Mouse (Mus musculus) lung, embryonic 16.5 days (tissue): ENCODE results near the gene Tomm40l. TPM values are rescaled to one million over a fixed set of nuclear protein-coding genes. Genes with fewer than 3 reads are reported as not detected.

Source experiments
- ATAC-seq: fragments of 200-750 bp; cut with Nextera tagmentation; 2 replicates; pipeline ENCODE4 v1.8.0; 2017; ENCODE audit warnings: low read depth, mild to moderate bottlenecking, moderate library complexity
- H3K27ac ChIP-seq: fragments of 300-500 bp; sonication (generic); 2 replicates; pipeline ENCODE4 v1.5.1; 2014; ENCODE audit warnings: mild to moderate bottlenecking, control low read depth, low read length
- H3K27me3 ChIP-seq: fragments of 300-500 bp; sonication (generic); 2 replicates; pipeline ENCODE4 v1.6.1; 2014; ENCODE audit warnings: low read depth, low read length, mixed read lengths; ENCODE audit not compliant: control insufficient read depth, insufficient read depth
- H3K36me3 ChIP-seq: fragments of 300-500 bp; sonication (generic); 2 replicates; pipeline ENCODE4 v1.6.1; 2014; ENCODE audit warnings: low read length; ENCODE audit not compliant: control insufficient read depth, insufficient read depth
- H3K4me1 ChIP-seq: fragments of 300-500 bp; sonication (generic); replicated peaks from 2 replicates; pipeline ENCODE4 v1.6.1; 2014; ENCODE audit warnings: low read length, mixed read lengths; ENCODE audit not compliant: control insufficient read depth, insufficient read depth
- H3K4me2 ChIP-seq: fragments of 300-500 bp; sonication (generic); 2 replicates; pipeline ENCODE4 v1.6.1; 2014; ENCODE audit warnings: low read depth, low read length, control low read depth
- H3K4me3 ChIP-seq: fragments of 300-500 bp; sonication (generic); 2 replicates; pipeline ENCODE4 v1.5.1; 2014; ENCODE audit warnings: mild to moderate bottlenecking, low read length, control low read depth
- H3K9ac ChIP-seq: fragments of 300-500 bp; sonication (generic); 2 replicates; pipeline ENCODE4 v1.6.1; 2014; ENCODE audit warnings: low read length, control low read depth
- H3K9me3 ChIP-seq: fragments of 300-500 bp; sonication (generic); 2 replicates; pipeline ENCODE4 v1.6.1; 2016; ENCODE audit warnings: low read length; ENCODE audit not compliant: control insufficient read depth
- WGBS: fragments of 180-500 bp; shearing (Covaris S2); extraction: QIAGEN DNeasy Blood & Tissue Kit; methylation state at CpG from one replicate; pipeline ENCODE4 v1.1.7; 2014; 5-methylcytosine and 5-hydroxymethylcytosine counted together
- polyA plus RNA-seq: library from polyadenylated mRNA; unstranded; fragments of >200 nt; fragmentation: Nextera tagmentation; extraction: Ambion mirVana; gene quantifications from 2 replicates; pipeline ENCODE4 v1.2.1, GENCODE M21; 2015

Tomm40l gene
- polyA plus RNA-seq, 1 experiment from 2014 or later: 32.0 TPM

GRCm38 (mm10) chr1:171251594-171252324 lies 29.4 kb upstream of the Tomm40l start:
- H3K9ac ChIP-seq: peak overlapping the region; percentile 34
- peak overlapping the region; percentile 96 for H3K27ac ChIP-seq
- no peaks in the 10 kb centered on the region for H3K9me3 ChIP-seq
- no peaks in the 10 kb centered on the region for H3K36me3 ChIP-seq
- peaks cover 39% of the 10 kb centered on the region for H3K4me1 ChIP-seq
- peak overlapping the region; percentile 42 for H3K4me3 ChIP-seq
- peak; percentile 46 for ATAC-seq
- no peaks in the 10 kb centered on the region for H3K27me3 ChIP-seq
- H3K4me2 ChIP-seq: peak overlapping the region; percentile 60
- 16% methylated on average over 13 of the region's 13 CpGs for WGBS

GRCm38 (mm10) chr1:171250680-171251593 lies 28.6 kb upstream of the Tomm40l start, which contains the start of gene Ndufs2:
Gene Ndufs2, minus strand, starts transcription at chr1:171251388.
- Histone ChIP-seq H3K4me3 (peak within 1 kb of the TSS; percentile 42), H3K27ac (peak within 1 kb of the TSS; percentile 96), H3K4me2 (peak within 1 kb of the TSS; percentile 60), H3K4me1 (peaks cover 43% of the 10 kb centered on the region), H3K9me3 (no peaks in the 10 kb centered on the region), H3K27me3 (no peaks in the 10 kb centered on the region), H3K36me3 (no peaks in the 10 kb centered on the region), H3K9ac (peak within 1 kb of the TSS; percentile 34)
- no peak for ATAC-seq
- 19% methylated on average over 26 of the region's 26 CpGs for WGBS

- no peaks in the 10 kb centered on the region for H3K27me3 ChIP-seq
- 14% methylated on average over 5 of the region's 5 CpGs for WGBS
- ATAC-seq: no peak
- peaks cover 48% of the 10 kb centered on the region for H3K4me1 ChIP-seq
- H3K4me2 ChIP-seq: peak within 1 kb of the TSS; percentile 60
- H3K9ac ChIP-seq: peak within 1 kb of the TSS; percentile 34
- peaks cover 2% of the 10 kb centered on the region; the same call in 1 of the 2 replicates for H3K36me3 ChIP-seq
- no peaks in the 10 kb centered on the region for H3K9me3 ChIP-seq
- H3K4me3 ChIP-seq: peak within 1 kb of the TSS; percentile 42
- H3K27ac ChIP-seq: peak within 1 kb of the TSS; percentile 96
These were observed 27.7 kb upstream of the Tomm40l start, which contains the start of gene Adamts4 for GRCm38 (mm10) chr1:171249913-171250600. Gene Adamts4, plus strand, starts transcription at chr1:171250421.

- no peak overlapping the region for H3K4me3 ChIP-seq
- ATAC-seq: no peak
- peaks cover 48% of the 10 kb centered on the region for H3K4me1 ChIP-seq
- WGBS: 60% methylated on average over 3 of the region's 3 CpGs
- no peak overlapping the region for H3K9ac ChIP-seq
- no peaks in the 10 kb centered on the region for H3K27me3 ChIP-seq
- peak overlapping the region; percentile 96 for H3K27ac ChIP-seq
- H3K9me3 ChIP-seq: no peaks in the 10 kb centered on the region
- 0 out of 2 replicates have a peak overlapping the region, but pooled peaks have one; percentile 8 for H3K4me2 ChIP-seq
- H3K36me3 ChIP-seq: peaks cover 11% of the 10 kb centered on the region; the same call in 1 of the 2 replicates
These were observed 26.3 kb upstream of the Tomm40l start for GRCm38 (mm10) chr1:171248386-171249226.

GRCm38 (mm10) chr1:171247916-171248315 lies 25.6 kb upstream of the Tomm40l start:
- Histone ChIP-seq H3K27me3 (no peaks in the 10 kb centered on the region), H3K4me1 (peaks cover 48% of the 10 kb centered on the region), H3K27ac (peak overlapping the region; percentile 96), H3K9ac (peak overlapping the region; percentile 64; the same call in 1 of the 2 replicates), H3K4me3 (peak overlapping the region; percentile 93), H3K9me3 (no peaks in the 10 kb centered on the region), H3K4me2 (peak overlapping the region; percentile 64), H3K36me3 (peaks cover 18% of the 10 kb centered on the region)
- ATAC-seq: no peak
- WGBS: 28% methylated on average over 4 of the region's 4 CpGs

GRCm38 (mm10) chr1:171247453-171247841 lies 25.1 kb upstream of the Tomm40l start:
- ATAC-seq: peak; percentile 3
- H3K4me1 ChIP-seq: peaks cover 48% of the 10 kb centered on the region
- no peaks in the 10 kb centered on the region for H3K9me3 ChIP-seq
- WGBS: 7% methylated on average over 13 of the region's 13 CpGs
- H3K9ac ChIP-seq: peak overlapping the region; percentile 64
- H3K4me3 ChIP-seq: peak overlapping the region; percentile 93
- H3K27ac ChIP-seq: peak overlapping the region; percentile 96
- no peaks in the 10 kb centered on the region for H3K27me3 ChIP-seq
- H3K4me2 ChIP-seq: peak overlapping the region; percentile 64
- peaks cover 21% of the 10 kb centered on the region for H3K36me3 ChIP-seq

GRCm38 (mm10) chr1:171246709-171247452 lies 24.6 kb upstream of the Tomm40l start:
- peak; percentile 92 for ATAC-seq
- WGBS: 0% methylated on average over 41 of the region's 41 CpGs
- no peaks in the 10 kb centered on the region for H3K27me3 ChIP-seq
- no peaks in the 10 kb centered on the region for H3K9me3 ChIP-seq
- peaks cover 25% of the 10 kb centered on the region for H3K36me3 ChIP-seq
- H3K4me1 ChIP-seq: peaks cover 45% of the 10 kb centered on the region
- H3K27ac ChIP-seq: peak overlapping the region; percentile 96
- peak overlapping the region; percentile 93 for H3K4me3 ChIP-seq
- H3K4me2 ChIP-seq: peak overlapping the region; percentile 81
- H3K9ac ChIP-seq: peak overlapping the region; percentile 94

GRCm38 (mm10) chr1:171245353-171245752 lies 23.0 kb upstream of the Tomm40l start:
- Histone ChIP-seq H3K9ac (no peak overlapping the region), H3K4me1 (peaks cover 32% of the 10 kb centered on the region), H3K4me3 (no peak overlapping the region), H3K9me3 (no peaks in the 10 kb centered on the region), H3K4me2 (no peak overlapping the region), H3K27ac (no peak overlapping the region), H3K36me3 (peaks cover 31% of the 10 kb centered on the region), H3K27me3 (no peaks in the 10 kb centered on the region)
- WGBS: 77% methylated on average over 8 of the region's 8 CpGs
- ATAC-seq: no peak
